Mouse (Mus musculus) ES-E14 (cell line): ENCODE measurements around the gene Ybey. TPM values are rescaled to one million over a fixed set of nuclear protein-coding genes. Genes with fewer than 3 reads are reported as not detected.

Source experiments
- DNase-seq: peaks from one replicate; pipeline ENCODE4 v3.0.0-alpha.2; 2013; ENCODE audit warnings: low read depth, low spot score
- H3K27ac ChIP-seq: 2 replicates; pipeline ENCODE4 v1.5.1; 2012; ENCODE audit warnings: low read depth, mild to moderate bottlenecking, low read length, moderate library complexity, mixed read lengths; ENCODE audit not compliant: poor library complexity, insufficient read depth, severe bottlenecking
- H3K36me3 ChIP-seq: 2 replicates; pipeline ENCODE4 v1.6.1; 2012; ENCODE audit warnings: mild to moderate bottlenecking, low read length, moderate library complexity, mixed read lengths; ENCODE audit not compliant: control insufficient read depth, poor library complexity, insufficient read depth, severe bottlenecking
- H3K4me1 ChIP-seq, 2 experiments: fragments of 150-350 bp in 1 of 2; sonication (generic) in 1 of 2; 2 replicates each; pipeline ENCODE4 v1.6.1; 2012; ENCODE audit warnings: low read length in 2 of 2, mild to moderate bottlenecking in 1 of 2, mixed read lengths in 1 of 2; ENCODE audit not compliant: control insufficient read depth in 2 of 2, insufficient read depth in 2 of 2, poor library complexity in 1 of 2
- H3K4me3 ChIP-seq, 2 experiments: fragments of 150-350 bp in 1 of 2; sonication (generic) in 1 of 2; 2 replicates each; pipeline ENCODE4 v1.5.1; 2012; ENCODE audit warnings: low read length in 2 of 2, low read depth in 1 of 2, mild to moderate bottlenecking in 1 of 2, mixed read lengths in 1 of 2; ENCODE audit not compliant: insufficient read depth in 1 of 2, poor library complexity in 1 of 2, severe bottlenecking in 1 of 2
- H3K9ac ChIP-seq: 2 replicates; pipeline ENCODE4 v1.6.1; 2012; ENCODE audit warnings: low read depth, mild to moderate bottlenecking, low read length, mixed read lengths; ENCODE audit not compliant: poor library complexity, insufficient read depth, severe bottlenecking
- H3K9me3 ChIP-seq: fragments of 150-350 bp; sonication (generic); 2 replicates; pipeline ENCODE4 v1.6.1; 2012; ENCODE audit warnings: low read depth, mild to moderate bottlenecking, low read length; ENCODE audit not compliant: control insufficient read depth, insufficient read depth
- CHD2 ChIP-seq: IDR thresholded peaks from 2 replicates; pipeline ENCODE4 v1.6.1; 2014; ENCODE audit warnings: mild to moderate bottlenecking, low read depth, low read length, inconsistent platforms
- HCFC1 ChIP-seq: IDR thresholded peaks from 2 replicates; pipeline ENCODE4 v1.6.1; 2012; ENCODE audit warnings: low read length, inconsistent platforms, borderline replicate concordance; ENCODE audit not compliant: insufficient read depth
- MAFK ChIP-seq: IDR thresholded peaks from 2 replicates; pipeline ENCODE4 v1.6.1; 2014; ENCODE audit warnings: mild to moderate bottlenecking, low read depth, low read length, inconsistent platforms; ENCODE audit not compliant: insufficient read depth
- ZC3H11A ChIP-seq: IDR thresholded peaks from 2 replicates; pipeline ENCODE4 v1.6.1; 2012; ENCODE audit warnings: low read depth, mild to moderate bottlenecking, inconsistent platforms, low read length, borderline replicate concordance
- ZNF384 ChIP-seq: IDR thresholded peaks from 2 replicates; pipeline ENCODE4 v1.6.1; 2012; ENCODE audit warnings: low read depth, low read length, inconsistent platforms
- in situ Hi-C, 2 experiments: fragments of 600-800 bp; cut with MboI; formaldehyde crosslinking; loops; one replicate each; pipeline ENCODE4 v1.15.1; 2025; ENCODE audit warnings: low sequenced_read_pairs in 2 of 2, inconsistent platforms in 1 of 2; ENCODE audit not compliant: unreplicated experiment in 2 of 2
- total RNA-seq: library from RNA; depleted of rRNA; stranded (reverse); fragments of 300-350 nt; gene quantifications from 2 replicates; pipeline ENCODE4 v1.2.3, GENCODE M21; 2012

Gene Ybey
- total RNA-seq, 1 experiment, result 4.6 TPM

- H3K36me3 ChIP-seq, result no peaks in the 10 kb centered on the region
These were observed 21.3 kb downstream of the Ybey start for GRCm38 (mm10) chr10:76447406-76448229.

GRCm38 (mm10) chr10:76445996-76446681, 22.8 kb downstream of the Ybey start:
- in situ Hi-C loops, result no loop called here
- Histone ChIP-seq H3K9ac (no peak overlapping the region), H3K4me3 (no peak overlapping the region), H3K27ac (no peak overlapping the region), H3K4me1 (peaks cover 3 to 8% of the 10 kb centered on the region in 2 experiments; a peak in 2 of 4 replicates), H3K36me3 (peaks cover 3% of the 10 kb centered on the region; the same call in 1 of the 2 replicates), H3K9me3 (no peaks in the 10 kb centered on the region)
- DNase-seq, result no peak
- TF ChIP-seq CHD2 (no peak), ZNF384 (no peak), HCFC1 (no peak), MAFK (no peak), ZC3H11A (no peak)

More at GRCm38 (mm10) chr10:76447406-76448229, 21.3 kb downstream of the Ybey start:
- no peaks in the 10 kb centered on the region for H3K9me3 ChIP-seq
- in situ Hi-C loops, result no loop called here
- H3K4me1 ChIP-seq, result peaks cover 0 to 3% of the 10 kb centered on the region in 2 experiments; a peak in 2 of 4 replicates
- H3K27ac ChIP-seq, result no peak overlapping the region
- no peak for DNase-seq
- no peak overlapping the region for H3K4me3 ChIP-seq
- no peak for TF ChIP-seq ZC3H11A
- TF ChIP-seq HCFC1, result no peak
- TF ChIP-seq MAFK, result no peak
- no peak for TF ChIP-seq ZNF384
- TF ChIP-seq CHD2, result no peak
- no peak overlapping the region for H3K9ac ChIP-seq

- no peak for TF ChIP-seq ZNF384
- peak; percentile 69; the same call in 1 of the 2 replicates for TF ChIP-seq HCFC1
- TF ChIP-seq CHD2, result peak; percentile 95
- Histone ChIP-seq H3K4me3 (peak within 1 kb of the TSS; percentile 94 to 96), H3K4me1 (peaks cover 3 to 19% of the 10 kb centered on the region in 2 experiments; a peak in 3 of 4 replicates), H3K27ac (peak within 1 kb of the TSS; percentile 98), H3K36me3 (peaks cover 13% of the 10 kb centered on the region), H3K9me3 (no peaks in the 10 kb centered on the region), H3K9ac (peak within 1 kb of the TSS; percentile 98)
- in situ Hi-C loops, result no loop called here
- DNase-seq, result peak; percentile 96
These were observed 26.5 kb downstream of the Ybey start, which contains the start of gene Pcnt for GRCm38 (mm10) chr10:76442178-76443088. Gene Pcnt (minus strand): TSS chr10:76442786.

DNA sequence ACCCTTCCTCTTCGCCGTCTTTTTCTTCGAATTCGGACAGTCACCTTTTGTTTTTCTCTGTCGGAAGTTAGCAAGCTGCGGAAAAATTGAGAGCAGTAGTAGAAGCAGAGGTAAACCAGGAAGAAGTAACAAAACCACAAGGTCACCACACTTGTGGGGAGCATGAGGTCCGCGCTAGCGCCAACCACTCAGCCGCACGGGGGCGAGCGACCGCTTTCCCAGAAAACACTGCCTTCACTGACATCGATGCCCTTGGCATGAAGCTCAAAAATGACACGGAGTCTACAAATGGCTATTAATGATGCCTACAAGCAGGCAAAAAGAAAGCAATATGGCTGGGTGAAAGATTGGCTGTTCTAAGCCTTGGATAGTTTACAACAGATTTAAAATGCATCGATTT, 28.6 kb downstream of the Ybey start, which contains the start of gene AC141477.1:
AC141477.1 (minus strand) TSS at position 164 of the 400 bp plus-strand sequence.
- TF ChIP-seq ZC3H11A (no peak), ZNF384 (no peak), MAFK (no peak), HCFC1 (no peak), CHD2 (no peak)
- H3K27ac ChIP-seq, result peak within 1 kb of the TSS; percentile 45; the same call in 1 of the 2 replicates
- H3K4me1 ChIP-seq, result peaks cover 3 to 18% of the 10 kb centered on the region in 2 experiments; a peak in 3 of 4 replicates
- DNase-seq, result no peak
- H3K9me3 ChIP-seq, result no peaks in the 10 kb centered on the region
- in situ Hi-C loops, result no loop called here
- peak within 1 kb of the TSS; percentile 51; the same call in 1 of the 2 replicates for H3K9ac ChIP-seq
- peaks cover 28% of the 10 kb centered on the region for H3K36me3 ChIP-seq
- peak within 1 kb of the TSS; percentile 31 to 45 for H3K4me3 ChIP-seq
